Mouse (Mus musculus) spleen, postnatal 36 days (tissue): ENCODE measurements around the gene Actr6.
"Not testable (repeated sequence)": the region's sequence is repeated elsewhere in the genome, so short reads cannot be mapped to it uniquely, and the experiment has no call there.

Experiments used
- DNase-seq, 2 experiments: peaks; one replicate each; pipeline ENCODE4 v3.0.0; 2022; ENCODE audit warnings: low spot score in 2 of 2, mixed read lengths in 1 of 2

Gene Actr6

DNA sequence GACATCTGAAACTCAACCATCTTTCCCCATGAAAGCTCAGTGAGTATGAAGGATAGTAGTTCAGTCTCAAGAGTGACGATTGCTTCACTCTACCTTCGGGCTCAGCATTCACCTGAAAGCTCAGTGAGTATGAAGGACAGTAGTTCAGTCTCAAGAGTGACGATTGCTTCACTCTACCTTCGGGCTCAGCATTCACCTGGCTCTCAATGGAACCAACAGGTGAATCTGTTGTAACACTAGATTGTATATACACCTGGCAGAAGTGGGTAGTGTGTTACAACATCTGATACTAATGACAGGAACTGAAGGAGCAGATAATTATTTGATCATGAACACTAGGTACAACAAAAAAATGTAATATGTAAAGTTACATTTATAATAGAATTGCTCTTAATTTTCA is 50.4 kb downstream of the Actr6 start:
- DNase-seq, result no peak

DNA sequence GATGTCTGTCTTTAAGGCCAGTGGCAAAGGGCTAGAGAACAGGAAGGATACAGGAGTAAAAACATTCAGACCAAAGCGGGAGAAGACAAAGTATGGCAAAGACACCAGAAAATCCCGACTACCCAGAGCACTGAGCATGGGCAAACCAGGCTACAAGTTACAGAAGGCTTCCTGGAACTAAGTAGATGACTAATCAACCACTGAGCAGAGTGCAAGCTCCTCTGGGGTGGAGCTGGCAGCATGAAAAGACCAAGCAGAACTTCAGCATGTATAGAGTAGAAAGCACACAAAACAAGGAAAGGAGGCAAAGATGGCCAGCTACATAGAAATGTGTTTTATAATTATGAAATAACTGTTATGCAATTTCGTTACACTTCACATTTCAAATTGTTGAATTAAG is 51.6 kb downstream of the Actr6 start:
- no peak for DNase-seq

DNA sequence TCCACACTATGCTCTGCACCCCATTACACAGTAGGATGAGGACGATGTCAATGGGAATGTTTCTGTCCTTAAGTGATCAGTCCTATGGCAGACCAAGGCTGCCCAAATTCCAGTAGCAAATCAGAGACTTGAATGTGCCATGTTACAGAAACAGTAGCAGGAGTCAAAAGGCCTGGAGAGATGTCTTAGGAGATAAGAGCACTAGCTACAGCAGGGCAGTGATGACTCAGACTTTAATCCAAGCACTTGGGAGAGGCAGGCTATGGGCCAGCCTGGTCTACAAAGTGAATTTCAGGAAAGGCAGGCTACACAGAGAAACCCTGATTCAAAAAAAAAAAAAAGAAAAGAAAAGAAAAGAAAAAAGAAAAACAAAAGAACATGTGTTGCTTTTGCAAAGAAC is 52.6 kb downstream of the Actr6 start:
- DNase-seq, result no peak

DNA sequence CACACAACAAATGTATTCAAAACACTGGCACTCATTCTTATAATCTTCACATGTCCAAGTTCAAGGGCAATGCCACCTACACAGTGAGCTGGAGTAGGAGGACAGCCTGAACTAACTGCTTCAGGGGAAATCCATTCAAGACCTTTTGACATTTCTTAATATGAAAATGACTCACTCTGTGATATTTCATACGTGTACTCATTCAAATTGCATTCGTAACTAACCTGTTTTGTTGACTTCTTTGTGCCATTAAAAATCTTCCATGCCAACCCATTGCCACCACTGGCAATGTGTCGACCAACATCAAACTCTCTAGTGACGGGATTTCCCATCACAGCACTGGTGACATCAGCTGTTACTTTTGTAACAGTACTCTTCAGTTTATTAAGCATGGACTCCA is 54.0 kb downstream of the Actr6 start:
- DNase-seq, result no peak

DNA sequence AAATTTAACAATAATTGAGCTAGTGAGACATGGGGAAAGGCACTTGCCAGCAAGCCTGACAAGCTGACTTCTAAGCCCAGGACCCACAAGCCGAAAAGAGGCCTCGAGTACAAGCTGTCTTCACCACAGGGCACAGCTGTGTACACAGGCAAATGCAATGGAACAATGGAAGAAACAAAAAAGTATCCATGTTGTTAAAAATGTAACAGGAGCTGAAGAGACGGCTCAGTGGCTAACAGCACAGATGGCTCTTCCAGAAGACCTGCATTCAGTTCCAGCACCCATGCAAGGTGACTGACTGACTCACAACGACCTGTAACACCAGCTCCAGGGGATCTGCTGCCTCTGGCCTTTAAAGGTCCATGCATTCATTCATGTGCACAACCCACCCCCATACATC is 55.5 kb downstream of the Actr6 start:
- no peak for DNase-seq

DNA sequence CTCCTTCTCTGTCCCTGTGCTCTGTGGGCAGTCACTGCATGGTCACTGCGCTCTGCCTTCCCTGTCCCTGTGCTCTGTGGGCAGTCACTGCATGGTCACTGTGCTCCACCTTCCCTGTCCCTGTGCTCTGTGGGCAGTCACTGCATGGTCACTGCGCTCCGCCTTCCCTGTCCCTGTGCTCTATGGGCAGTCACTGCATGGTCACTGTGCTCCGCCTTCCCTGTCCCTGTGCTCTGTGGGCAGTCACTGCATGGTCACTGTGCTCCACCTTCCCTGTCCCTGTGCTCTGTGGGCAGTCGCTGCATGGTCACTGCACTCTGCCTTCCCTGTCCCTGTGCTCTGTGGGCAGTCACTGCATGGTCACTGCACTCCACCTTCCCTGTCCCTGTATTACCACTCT is 61.7 kb downstream of the Actr6 start:
- not testable (repeated sequence) for DNase-seq

DNA sequence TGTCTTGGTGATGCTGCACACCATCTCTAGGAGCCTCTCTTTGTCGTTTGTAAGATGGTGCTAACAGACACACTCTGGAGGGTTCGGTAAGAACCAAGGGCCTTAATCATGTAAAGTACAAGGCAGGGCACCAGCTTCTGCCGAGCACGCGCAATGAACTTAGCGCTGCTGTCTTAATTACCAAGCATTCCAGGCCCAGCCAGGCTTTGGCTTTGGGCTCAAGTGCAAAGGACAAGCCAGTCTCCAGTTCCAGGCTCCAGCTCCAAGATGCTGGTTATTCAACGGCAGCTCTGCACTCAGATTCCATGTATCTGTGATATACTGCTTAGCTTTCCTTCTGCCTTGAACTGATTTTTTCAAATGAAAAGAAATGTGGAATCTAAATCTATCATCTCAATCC is 64.5 kb downstream of the Actr6 start:
- no peak for DNase-seq

DNA sequence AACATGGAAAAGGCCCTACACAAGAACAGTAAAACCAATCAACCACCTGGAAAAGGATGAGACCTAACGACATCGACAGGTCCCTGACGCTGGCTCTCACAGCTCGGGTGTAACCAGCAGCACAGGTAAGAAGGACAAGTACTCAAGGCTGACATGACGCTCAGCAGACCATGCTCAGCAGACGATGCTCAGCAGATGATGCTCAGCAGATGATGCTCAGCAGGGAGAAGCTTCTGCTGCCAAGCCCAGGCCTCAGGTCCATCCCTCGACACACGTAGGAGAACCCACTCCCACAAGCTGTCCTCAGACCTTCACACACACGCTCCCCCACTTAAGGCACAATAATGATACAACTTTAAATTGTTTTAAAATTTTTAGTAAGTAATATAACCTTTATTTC is 66.4 kb downstream of the Actr6 start:
- DNase-seq, result no peak

DNA sequence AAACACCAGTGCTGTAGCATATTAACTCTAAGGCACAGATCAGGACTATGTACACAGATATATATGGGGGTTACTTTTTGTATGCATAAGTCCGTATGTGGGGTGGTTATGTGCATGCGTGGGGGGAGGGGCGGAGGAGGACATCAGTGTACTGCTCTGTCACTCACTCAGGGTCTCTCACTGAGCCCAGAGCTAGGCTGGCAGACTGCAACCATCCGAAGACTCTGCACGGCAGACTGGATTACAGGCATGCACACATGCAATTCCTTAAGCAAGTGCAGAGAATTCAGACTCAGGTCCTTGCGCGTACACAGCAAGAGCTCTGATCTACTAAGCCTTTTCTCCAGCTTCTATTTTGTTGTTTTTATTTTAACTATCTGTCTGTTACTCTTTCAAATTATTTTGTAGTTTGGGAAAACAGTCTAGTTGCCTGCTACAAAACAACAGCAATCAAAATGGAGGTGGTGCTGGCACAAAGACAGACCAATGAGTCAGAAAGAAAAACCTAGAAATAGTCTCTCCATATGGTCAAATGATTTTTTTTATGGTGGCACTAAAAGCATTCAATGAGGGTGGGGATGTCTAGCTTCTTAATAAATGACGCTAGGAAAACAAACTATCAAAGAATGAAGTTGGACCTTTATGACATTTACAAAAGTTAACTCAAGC is 67.0 kb downstream of the Actr6 start:
- no peak for DNase-seq
